Mouse (Mus musculus) neutrophil, adult 5-6 weeks (primary cell): ENCODE results near the gene Ppp1r12b. TPM values are rescaled to one million over a fixed set of nuclear protein-coding genes. Genes with fewer than 3 reads are reported as not detected.

Experiments used
- ATAC-seq: fragments of 151-379, 151-347 bp; 2 replicates; pipeline ENCODE4 v1.8.0; 2017; ENCODE audit warnings: mild to moderate bottlenecking, moderate TSS enrichment; ENCODE audit not compliant: insufficient number of reproducible peaks, poor library complexity, low FRiP score, severe bottlenecking; ENCODE audit errors: extremely low read depth
- total RNA-seq: library from RNA; stranded (forward); fragments of 200-1000 nt; gene quantifications from 2 replicates; pipeline ENCODE4 v1.2.3, GENCODE M21; 2017

Ppp1r12b gene
- total RNA-seq, result 12.9 and 14.2 TPM in 2 replicates

DNA sequence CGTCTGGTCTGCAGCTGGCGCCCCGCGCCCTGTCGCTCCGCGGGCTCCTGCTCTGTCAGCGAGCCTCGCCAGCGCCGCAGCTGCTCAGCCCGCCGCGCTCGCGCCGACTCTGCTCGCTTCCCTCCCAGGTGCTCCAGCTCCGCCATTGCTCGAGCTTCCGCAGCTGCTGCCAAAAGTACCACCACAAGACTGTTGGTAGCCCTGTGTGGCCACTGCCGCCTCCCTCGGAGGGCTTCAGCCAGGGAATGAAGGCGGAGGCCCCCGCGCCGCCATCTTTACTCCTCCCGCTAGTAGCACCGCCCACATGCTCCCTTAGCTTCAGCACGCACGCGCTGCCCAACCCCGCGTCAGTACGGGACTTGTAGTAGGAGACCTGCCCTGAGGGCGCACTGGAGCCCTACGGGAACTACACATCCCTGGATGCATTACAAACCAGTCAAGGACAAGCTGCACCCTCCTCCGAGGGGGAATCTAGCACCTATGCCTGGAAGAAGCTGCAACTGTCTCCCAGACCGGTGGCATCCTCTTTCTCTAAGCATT, at the start of gene Ppp1r12b:
TSS of gene Ppp1r12b (minus strand) at position 306 of the 540 bp plus-strand sequence.
- ATAC-seq, result peak; percentile 99

DNA sequence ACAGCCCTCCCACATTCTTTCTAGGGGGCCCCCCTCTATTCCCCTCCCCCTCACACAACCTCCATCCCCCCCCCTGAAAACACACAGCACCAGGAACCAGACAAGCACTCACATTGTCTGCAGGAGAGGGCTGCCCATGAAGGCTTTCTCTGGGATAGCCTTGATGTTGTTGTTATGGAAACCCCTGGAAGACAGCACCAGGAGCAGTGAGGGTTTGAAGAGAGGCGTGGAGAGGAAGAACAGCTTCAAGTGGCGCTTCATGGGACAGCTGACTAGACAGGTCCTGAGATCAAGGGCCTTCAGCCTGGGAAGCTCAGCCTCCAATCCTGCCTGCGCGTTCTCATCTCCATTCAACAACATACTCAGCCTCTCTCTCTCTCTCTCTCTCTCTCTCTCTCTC, 47.6 kb upstream of the Ppp1r12b start:
- no peak for ATAC-seq

GRCm38 (mm10) chr1:135000527-135000926, 44.8 kb upstream of the Ppp1r12b start:
- 0 out of 2 replicates have a peak, but pooled peaks have one; percentile 17 for ATAC-seq

DNA sequence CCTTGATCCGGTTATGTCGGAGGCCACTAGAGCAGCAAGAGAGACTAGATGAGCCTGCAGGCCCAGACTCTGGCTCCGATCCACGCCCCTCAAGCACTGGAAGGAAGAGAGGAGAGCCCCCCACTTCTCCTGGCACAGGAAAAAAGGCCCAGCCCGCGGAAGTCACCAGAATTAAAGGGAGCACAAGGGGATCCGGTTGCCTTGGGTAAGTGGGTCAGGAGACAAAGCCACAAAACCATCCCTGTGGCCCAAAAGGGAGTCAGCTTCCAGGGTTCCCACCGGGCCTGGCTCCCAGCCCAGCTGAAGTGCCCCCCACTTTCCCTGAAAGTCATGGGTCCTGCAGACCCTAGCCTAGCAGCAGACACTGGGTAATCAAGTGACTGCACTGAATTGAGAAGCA, 42.5 kb upstream of the Ppp1r12b start:
- ATAC-seq, result no peak

DNA sequence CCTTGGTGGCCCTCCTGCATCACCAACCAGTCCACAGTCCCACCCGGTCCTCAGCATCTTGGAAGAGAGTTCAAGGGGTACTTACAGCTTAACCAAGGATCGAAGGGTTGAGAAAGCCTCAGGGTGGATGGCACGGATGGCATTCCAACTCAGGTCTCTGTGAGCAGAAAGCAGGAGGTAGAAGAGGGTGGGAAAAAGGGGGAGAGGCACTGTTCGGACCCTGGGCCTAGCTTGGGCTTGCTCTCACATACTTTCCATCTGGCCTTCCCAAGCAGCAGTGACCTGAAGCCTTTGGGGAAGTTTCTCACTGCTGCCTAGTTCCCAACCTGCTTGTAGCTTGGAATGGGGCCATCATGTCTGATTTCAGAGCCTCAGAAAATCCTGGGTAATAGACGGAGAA, 41.8 kb upstream of the Ppp1r12b start:
- ATAC-seq, result no peak

DNA sequence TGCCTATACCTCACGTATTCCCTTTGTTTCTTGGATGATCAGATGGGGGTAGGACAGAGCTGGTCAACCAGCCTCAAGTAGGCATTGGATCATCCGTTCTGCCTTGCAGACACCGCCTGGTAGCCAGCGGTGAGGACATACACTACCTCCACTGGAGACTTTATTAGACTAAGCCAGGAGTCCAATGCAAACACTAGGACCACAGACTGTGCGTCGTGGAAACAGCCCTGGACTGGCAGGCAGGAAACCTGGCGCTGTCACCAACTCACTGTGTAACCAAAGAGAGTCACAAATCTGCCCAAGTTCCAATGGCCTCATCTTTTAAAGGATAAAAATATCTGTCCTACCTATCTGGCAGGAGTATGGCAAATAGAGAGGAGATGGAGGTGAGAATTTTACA, 40.7 kb upstream of the Ppp1r12b start:
- no peak for ATAC-seq

DNA sequence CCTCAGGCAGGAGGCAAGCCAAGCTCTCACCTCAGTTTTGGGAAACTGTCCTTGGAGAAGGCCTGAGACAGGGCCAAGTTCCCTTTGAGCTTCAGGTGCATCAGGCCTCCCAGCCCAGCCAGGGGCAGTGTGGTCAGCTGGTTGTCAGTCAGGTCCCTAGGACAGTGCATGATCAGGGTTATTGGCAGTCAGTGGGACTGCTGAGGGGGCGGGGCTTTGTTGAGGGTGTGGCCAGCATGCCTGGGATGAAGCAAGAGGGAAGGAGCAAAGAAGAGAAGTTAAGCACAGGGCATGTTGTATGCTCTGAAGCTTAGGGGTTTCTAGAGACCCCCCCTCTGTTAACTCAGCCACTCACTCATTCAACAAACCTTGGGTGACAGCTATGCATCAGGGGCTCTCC, 40.2 kb upstream of the Ppp1r12b start:
- ATAC-seq, result no peak

GRCm38 (mm10) chr1:134995437-134995836, 39.7 kb upstream of the Ppp1r12b start:
- ATAC-seq, result no peak

- no peak for ATAC-seq
These were observed 39.0 kb upstream of the Ppp1r12b start for GRCm38 (mm10) chr1:134994739-134995138.

DNA sequence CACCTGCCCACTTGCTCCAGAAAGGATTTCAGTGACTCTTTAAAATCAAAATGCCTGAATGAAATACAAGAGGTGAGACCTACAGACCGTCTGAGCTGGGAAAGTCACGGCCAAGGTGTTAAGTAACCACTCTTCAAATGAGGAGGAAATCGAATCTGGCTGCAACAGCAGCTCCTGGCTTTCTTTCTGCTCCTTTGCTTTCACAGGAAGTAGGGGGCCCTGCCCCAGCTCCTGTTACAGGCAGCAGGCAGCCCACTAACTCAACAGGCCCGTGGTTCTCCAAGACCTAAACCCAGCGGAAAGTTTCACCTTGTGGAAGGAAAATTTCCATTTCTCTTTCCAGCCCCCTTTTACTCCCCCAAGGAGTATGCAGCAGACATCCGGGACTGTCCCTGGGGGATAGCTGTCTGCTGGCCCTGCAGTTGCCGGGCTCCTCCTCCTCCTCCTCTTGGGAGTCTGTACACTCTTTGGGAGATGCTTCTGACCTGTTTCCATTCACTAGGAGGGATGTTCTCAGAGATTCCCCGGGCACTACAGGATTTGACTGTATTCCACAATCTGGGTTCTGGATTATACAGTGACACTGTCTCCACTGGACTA, 36.4 kb upstream of the Ppp1r12b start:
- no peak for ATAC-seq

DNA sequence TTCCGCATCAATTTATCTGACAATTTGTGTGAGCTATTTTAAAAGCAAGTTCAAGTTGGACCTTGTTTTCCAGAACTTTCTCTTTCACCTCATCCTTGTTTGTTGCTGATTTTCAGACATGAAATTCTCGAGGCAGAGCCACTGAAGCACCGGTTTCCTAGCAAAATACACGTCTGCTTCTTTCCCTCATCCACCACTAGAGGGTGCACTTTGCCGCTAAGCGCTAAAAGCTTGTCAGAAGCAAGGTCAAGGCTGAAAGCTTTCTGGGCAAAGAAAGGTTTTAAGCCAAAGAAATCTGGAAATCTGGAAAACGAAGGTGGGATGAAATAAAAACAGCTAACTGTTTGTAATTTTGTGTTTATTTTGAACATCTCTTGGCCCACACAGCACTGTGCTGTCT, 33.6 kb upstream of the Ppp1r12b start:
- ATAC-seq, result peak; percentile 54; the same call in 1 of the 2 replicates

DNA sequence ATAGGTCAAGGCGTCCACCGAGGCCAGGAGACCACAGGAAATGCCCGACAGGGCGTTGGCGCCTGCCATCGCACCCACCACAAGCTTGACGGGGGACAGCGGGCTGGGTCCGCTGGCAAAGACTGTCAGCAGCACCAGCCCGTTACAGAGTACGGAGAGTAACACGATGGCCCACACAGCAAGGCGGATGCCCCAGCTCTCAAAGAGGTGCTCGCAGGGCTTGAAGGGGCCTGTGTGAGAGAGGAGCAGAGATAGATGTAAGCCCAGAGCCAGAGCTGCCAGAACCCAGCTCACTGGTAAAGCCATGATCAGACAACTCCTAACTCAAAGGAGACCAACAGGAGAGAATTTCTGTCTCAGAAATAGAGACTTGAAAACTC, 32.2 kb upstream of the Ppp1r12b start:
- no peak for ATAC-seq

DNA sequence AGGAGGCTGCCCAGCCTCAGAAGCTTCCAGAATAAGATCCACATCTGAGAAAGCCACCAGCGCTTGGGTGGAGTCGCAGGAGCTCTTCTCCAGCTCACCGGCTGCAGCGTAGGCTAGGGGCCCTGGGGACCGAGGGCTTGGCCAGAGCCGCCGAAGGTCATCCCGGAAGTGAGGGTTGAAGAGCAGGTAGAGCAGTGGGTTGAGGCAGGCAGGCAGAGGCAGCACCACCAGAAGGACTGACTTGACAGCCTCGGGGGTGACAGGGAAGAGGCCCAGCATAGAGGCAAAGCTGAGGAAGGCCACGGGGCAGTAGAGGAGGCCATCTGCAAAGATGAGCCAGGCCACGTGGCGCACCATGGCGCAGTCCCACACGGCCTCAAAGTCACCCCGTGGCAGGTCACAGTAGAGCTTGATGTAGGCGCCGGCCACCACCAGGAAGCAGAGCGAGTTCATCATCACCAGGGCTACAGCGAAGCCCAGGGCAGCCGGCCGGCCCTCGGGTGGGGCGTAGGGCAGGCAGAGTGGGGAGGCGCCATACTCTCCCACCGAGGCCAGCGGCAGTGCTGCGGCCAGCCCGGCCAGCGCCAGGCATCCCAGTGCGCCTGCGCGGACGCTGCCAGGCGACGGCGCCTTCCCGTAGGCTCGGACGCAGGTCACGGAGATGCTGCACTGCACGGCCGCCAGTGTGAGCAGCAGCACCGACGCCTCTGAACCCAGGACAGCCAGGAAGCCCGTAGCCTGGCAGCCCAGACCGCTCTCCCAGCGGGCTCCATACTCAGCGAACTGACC, 31.6 kb upstream of the Ppp1r12b start:
- ATAC-seq, result no peak

DNA sequence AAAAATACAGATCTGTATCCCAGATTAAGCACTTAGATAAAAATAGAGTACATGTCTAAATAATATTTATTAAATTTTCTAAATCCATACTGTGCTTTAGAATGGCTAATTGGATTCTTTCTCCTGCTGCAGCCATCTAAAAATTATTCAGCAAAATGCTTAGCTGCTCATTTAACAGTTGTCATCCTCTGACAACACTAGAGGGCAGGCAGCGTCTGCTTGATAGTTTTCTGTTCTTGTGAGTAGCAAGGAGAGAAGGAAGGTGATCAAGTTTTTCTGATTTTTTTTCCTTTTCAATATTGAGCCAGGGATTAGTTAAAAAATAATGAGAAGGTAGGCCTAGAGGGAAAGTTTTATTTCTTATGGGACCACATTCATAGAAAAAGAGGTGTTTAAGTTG, 17.2 kb upstream of the Ppp1r12b start:
- no peak for ATAC-seq

DNA sequence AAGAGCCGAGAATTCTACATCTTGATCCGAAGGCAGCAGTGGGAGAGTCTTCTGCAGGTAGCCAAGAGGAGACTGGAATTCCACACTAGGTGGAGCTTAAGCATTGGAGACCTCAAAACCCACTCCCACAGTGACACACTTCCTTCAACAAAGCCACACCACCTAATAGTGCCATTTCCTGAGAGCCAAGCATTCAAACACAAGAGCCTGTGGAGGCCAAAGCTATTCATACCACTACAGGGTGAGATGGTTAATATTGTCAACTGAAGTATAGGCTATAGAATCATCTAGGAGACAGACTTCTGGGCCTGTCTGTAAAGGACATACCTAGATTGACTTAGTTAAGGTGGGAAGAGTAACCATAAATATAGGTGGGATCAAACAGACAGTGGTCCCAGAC, 9.7 kb upstream of the Ppp1r12b start:
- no peak for ATAC-seq

GRCm38 (mm10) chr1:134962821-134963220, 7.1 kb upstream of the Ppp1r12b start:
- ATAC-seq, result no peak

- ATAC-seq, result peak; percentile 99
These were observed 6.5 kb upstream of the Ppp1r12b start, which contains the start of gene Ube2t for GRCm38 (mm10) chr1:134962053-134962803. Gene Ube2t (plus strand): TSS chr1:134962565.

GRCm38 (mm10) chr1:134960634-134961033, 4.9 kb upstream of the Ppp1r12b start:
- no peak for ATAC-seq

DNA sequence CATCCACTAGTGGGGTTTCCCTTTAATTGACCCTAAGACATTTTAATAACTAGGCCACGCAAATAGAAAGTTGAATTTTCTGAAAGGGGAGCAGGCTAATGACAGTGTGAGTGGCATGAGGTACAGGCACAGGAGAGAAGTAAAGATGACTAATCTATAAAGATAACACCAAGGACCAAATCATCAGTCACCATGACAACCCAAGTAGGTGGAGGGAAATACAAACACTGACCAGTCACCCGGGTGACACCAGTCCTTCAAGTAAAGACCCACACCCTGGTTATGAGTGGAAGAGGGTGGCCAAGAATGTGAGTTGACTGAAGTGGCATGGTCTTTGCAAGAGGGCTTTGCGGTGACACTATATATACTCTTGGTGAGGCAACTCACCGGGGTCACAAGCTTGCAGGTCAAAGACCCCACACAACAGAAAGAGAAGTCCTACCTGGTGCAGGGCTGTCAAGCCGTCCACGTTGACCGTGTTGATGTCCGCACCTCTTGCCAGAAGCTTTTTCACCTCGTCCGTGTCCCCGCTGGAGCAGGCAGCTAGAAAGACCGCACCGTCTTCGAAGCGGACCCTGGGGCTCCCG, 599 bp downstream of the Ppp1r12b start:
- no peak for ATAC-seq
